Mouse (Mus musculus) left cerebral cortex, adult 8-10 months (tissue): ENCODE results near the gene Rapgef4. TPM values are rescaled to one million over a fixed set of nuclear protein-coding genes. Genes with fewer than 3 reads are reported as not detected.

Experiments used
- total RNA-seq, 4 experiments: library from RNA; stranded (reverse); gene quantifications; 2 replicates each; pipeline ENCODE4 v1.2.4; 2022

Gene Rapgef4
- total RNA-seq, 4 experiments from 2014 or later = 457 to 612 (median 529) TPM

Other genes starting within 250 kb of the Rapgef4 start
- gene Itga6, start 235.6 kb upstream of the Rapgef4 start, total RNA-seq = 10 to 100 TPM; 25.3 to 30.3 (median 28.1) TPM
- gene Pdk1, start 108.0 kb upstream of the Rapgef4 start, total RNA-seq = 10 to 100 TPM; 44.1 to 65.7 (median 48.4) TPM